Mouse (Mus musculus) megakaryocyte progenitor cell, adult 5-6 weeks (primary cell): Measurements from ENCODE around the gene Tep1. TPM values are rescaled to one million over a fixed set of nuclear protein-coding genes. Genes with fewer than 3 reads are reported as not detected.

ENCODE experiments used
- ATAC-seq: replicated peaks from 2 replicates; pipeline ENCODE4 v1.8.0; 2016; ENCODE audit warnings: mild to moderate bottlenecking, moderate TSS enrichment, inconsistent platforms; ENCODE audit not compliant: poor library complexity
- total RNA-seq, 2 experiments: library from RNA; stranded (forward) in 1 of 2; stranded (reverse) in 1 of 2; fragments of 157-497, 149-512 nt in 1 of 2; fragments of 200-1000 nt in 1 of 2; gene quantifications; 2 replicates each; pipeline versions ENCODE4 v1.2.3 to v1.2.4; 2015 to 2017

Gene Tep1
- total RNA-seq (2015) (32.3 and 37.7 TPM in 2 replicates), total RNA-seq (2017) (8.4 and 21.0 TPM in 2 replicates)

DNA sequence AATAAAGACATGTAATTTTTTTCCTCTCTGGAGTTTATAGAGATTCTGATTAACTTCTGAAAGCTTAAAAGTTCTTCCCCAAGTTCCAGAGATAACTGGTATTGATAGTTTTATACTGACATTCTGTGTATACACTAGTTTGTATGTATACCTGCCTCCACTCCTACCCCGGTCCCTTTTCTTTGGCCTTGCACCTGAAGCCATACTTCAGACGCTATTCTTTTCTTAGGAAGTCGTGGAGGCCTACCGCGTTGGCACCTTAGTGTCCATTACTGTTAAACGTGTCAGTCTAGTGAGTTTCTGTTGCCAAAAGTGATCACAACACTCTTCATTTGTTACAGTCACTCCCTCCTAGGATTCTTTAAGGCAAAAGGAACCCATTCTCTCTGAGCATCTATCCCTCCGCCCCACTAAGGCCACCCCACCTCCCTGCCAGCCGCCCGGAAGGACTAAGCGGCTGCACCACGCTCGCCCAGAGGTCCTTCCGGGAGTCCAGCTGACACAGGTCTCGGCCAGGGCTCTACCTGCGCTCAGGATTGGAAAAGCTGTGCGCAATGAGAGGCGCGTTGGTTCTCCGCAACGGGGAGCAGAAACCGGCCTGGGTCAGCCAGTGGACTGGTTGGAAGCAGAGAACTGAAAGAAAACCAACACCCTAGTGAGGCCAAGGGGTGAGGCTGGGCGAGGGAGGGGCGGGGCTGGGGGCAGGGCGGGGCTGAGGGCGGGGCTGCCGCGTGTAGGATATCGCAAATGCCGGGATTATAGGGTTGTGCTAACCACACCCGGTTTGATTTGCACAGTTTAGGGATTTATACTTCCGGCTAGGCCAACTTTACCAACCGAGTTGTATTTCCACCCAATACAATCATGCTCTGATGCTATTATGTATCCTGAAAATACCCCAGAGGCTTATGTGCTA, at the start of gene Tep1:
Tep1 (minus strand) TSS at position 672 of the 916 bp plus-strand sequence.
- ATAC-seq = peak; percentile 96

DNA sequence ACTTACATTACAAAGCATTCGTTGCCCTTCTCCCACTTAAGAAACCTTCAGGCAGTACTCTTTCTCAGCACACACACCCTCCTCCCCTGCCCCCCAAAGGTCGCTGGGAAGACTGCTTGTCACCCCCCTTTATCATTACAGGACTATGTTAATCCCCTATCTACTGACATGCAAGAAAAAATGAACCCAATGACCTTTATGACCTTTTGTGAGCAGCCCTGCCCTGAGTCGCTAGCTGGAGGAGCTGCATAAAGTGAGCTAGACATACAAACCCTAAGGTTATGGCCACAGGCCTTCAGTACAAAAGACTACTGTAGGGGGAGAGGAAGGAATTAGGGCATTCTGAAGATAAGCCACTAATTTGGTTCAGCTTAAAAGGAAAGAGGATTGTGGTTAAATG, 41.0 kb upstream of the Tep1 start:
- ATAC-seq = no peak

DNA sequence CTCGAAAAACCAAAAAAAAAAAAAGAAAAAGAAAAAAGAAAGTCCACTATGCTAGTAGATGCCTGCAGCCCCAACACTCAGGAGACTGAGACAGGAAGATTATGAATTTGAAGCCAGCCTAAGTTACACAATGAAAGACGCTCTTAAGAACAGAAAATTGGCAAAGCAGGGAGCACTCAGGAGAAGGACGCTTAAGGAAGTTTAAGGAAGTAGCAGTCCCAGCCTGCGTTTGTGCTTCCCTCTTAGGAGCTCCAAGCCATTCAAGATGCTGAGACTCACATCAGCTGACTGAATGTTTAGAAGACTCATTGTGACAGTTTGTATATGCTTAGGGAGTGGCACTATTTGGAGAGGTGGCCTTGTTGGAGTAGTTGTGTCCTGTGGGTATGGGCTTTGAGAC, 37.8 kb upstream of the Tep1 start:
- ATAC-seq = no peak

DNA sequence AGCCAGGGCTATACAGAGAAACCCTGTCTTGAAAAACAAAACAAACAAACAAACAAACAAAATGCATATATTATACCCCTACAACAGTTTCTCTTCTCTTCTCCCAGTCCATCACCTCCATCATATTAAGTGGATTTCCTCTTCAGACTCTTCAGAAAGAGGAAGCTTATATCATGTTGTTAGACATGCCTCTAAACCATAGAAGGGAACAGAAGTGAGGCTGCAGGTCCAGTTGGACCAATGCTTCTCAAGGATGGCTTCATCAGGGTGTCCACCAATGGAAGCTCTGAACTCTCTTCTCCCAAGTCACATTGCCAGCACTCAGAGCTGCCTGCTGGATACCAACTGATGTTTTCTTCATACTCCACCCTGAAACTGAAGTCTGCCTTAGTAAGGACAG, 35.0 kb upstream of the Tep1 start:
- ATAC-seq = peak; percentile 59

DNA sequence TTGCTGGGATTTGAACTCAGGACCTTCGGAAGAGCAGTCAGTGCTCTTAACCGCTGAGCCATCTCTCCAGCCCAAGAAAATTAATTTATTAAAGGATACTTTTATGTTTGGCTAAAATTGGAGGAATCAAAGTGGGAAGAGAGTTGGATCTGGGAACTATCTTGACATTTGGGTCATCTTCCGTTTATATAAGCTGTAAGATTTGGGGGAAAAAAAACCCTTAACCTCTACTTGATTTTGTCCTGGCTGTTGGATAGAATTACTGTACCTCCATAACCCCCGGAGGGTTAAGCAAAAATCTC, 34.4 kb upstream of the Tep1 start:
- ATAC-seq = no peak

DNA sequence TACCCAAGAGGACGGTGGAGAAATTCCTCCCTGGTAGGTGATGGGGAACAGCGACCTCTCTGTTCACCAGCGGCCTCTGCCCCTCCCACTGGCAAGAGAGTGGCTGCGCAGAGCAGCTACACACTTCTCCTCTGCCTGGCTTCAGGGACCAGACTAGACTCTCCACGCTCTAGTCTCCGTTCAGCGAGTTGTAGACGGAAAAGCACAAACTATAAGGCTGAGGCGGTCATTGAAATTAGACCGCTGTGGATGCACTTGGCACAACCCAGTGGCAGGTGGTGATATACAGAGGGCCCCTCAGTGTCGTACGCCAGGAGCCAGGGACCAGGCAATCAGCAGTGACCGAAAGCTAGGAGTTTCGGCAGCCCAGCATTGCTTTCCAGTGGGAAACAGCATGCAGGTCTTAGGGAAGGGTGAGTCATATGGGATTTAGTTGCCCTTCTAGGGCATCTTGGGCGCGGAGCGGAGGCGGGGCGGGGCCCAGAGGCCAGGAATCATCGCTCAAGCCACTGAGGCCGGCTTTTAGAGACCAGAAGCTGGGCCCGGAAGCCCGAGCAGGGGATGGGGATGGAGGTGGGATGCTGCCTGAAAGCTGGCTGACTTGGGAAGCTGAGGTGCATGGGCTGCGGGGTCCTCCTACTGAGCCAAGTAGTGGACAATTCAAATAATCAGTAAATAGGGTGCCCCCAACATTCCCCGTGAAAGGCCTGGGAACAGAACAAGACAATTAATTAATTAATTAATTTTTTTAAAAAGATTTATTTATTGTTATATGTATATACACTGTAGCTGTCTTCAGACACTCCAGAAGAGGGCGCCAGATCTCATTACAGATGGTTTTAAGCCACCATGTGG, 33.8 kb upstream of the Tep1 start:
- ATAC-seq = peak; percentile 98

DNA sequence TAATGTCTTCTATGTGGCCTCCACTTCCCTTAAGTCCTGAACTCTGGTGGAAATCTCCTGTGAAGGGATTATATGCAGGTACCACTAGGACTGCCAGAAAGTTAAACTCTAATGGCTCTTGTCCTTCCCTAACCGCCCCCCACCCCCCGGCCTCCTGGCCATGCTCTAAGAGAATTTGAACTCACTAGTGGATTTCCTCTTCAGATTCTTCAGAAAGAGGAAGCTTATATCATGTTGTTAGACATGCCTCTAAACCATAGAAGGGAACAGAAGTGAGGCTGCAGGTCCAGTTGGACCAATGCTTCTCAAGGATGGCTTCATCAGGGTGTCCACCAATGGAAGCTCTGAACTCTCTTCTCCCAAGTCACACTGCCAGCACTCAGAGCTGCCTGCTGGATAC, 27.6 kb upstream of the Tep1 start:
- ATAC-seq = peak; percentile 27

DNA sequence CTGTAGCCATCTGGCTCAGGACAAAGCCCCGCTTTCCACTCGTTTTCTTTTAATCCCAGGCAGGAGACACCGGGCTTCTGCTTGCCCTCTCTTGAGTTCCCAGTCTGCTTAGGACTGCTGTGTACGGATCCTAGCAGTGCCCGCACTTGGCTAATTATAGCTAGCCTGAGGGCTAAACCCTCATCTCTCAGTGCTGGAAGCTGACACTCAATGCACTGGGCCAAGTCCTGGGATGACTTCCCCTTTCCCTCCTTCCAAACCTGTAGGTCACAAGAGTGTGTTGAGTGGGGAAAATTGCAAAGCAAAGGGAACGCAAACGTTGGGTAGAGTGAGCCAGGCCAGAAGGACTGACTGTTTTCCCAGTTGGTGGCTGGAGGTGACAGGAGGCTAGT, 27.0 kb upstream of the Tep1 start, which contains the start of gene Klhl33:
Klhl33 (minus strand) TSS at position 134 of the 392 bp plus-strand sequence.
- peak; percentile 24; the same call in 1 of the 2 replicates for ATAC-seq

DNA sequence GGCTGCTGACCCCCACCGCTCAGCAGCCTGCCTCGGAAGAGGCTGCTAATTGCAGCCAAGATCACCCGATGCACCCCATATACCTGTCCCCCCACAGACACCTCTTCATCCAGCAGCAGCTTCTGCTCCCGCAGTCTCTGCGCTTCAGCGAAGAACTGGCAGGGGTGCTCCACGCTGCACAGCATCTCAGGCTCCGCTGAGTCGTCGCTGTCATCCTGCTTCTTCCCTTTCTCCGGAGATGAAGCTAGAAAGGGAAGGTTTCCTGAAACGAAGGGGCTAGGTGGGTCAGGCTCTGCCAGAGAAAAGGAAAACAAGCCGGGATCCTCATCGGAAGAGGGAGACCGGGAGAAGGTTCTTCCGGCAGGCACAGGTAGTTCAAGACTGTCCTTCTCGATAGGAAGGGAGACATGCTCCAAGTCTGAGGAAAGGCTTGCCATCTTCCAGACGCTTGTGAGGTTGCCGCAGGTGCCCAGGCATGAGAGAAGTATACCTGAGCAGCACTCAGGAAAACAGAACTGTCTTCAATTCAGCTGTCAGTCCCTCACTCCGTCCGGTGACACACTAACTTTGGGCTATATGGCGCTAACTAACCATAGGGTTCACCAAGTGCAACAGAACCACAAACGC, 26.5 kb upstream of the Tep1 start:
- no peak for ATAC-seq

DNA sequence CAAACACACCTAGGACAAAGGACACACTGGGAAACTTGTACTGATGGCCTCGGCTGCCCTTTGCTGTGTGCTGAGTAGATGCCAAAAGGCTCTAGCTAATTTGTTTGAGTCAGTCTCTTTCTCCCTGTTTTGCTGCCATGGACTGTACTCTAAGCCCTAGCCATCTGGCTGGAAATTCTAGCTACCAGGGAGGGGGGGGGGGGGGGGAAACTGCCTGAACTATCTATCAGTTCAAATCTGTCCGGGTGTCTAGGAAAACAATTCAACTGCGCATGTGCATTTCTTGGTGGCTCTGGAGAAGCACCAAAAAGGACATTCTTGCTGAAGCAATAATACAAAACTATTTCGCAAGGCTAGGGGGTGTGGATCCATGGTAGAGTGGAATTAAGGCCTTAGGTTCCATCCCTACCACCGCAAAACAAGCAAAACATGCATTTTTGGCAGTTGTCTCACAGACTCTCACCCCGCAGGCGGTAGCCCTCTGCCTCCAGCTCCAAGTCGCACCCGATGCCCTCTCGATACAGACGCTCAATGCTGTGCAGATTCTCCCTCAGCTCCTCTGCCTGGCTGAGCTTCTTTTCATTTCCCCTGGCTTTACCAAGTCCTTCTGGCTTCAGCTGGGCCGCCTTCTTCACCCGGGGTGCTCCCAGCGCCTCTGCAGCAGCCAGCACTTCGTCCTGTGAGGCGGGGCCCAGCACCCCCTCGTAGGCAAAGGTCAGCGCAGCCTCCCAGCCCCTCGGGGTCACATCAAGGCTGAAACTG, 25.8 kb upstream of the Tep1 start:
- ATAC-seq = peak; percentile 58

DNA sequence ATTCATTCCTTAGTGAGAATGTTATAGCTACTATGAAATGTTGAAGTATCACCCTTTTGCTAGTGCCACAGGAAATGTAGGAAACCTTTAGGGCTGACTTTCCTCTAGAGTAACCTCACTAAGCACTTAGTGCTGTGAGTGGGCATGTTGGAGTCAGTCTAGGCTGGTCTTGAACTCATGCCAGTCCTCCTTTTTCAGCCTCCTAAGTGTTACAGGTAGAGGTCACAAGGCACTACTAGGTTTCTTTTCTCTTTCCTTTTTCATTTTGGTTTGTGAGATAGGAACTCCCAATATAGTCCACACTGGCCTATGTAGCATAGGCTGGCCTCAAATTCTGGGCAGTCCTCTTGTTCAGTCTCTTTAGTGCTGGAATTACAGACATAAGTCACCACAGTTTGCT, 25.0 kb upstream of the Tep1 start:
- no peak for ATAC-seq

DNA sequence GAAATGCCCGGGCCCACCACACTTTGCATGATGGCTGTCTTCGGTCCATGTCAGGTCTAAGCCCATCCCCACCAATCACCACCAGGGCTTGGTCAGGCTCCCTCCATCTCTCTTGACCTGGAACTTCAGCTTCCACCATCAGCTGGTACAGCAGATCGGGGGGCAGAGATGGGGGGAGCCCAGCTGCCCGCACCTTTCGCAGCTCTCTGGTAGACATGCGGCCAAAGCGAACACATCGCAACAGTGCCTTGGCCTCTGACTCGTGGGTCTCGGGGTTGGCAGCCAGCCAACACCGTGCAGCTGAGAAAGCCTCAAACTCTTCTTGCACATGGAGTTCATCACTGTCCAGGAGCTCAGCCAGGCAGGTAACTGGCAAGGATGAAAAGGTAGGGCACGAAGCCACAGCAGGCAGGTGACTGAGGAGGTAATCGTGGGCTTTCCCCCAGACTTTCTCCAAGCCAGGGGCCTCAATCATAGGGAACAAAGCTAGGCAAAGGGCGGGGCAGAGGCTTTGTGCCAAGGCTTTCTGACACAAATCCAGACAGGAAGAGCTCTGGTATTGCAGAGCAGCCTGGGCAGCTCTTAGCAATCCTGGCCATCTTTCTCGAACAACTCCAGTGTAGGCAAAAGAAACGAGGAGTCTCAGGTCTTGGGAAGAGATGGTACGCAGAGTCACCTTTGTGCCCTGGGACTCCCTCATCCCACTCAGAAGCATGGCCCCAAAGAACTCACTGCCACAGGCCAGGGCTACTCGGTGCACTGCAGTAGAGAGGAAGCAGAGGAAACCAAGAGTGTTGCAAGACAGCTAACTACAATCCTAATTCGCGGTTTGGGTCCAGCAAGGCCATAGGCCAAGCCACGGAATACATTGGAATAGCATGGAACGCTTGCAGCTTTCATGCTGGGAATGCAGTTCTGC, 22.4 kb upstream of the Tep1 start:
- peak; percentile 67 for ATAC-seq

DNA sequence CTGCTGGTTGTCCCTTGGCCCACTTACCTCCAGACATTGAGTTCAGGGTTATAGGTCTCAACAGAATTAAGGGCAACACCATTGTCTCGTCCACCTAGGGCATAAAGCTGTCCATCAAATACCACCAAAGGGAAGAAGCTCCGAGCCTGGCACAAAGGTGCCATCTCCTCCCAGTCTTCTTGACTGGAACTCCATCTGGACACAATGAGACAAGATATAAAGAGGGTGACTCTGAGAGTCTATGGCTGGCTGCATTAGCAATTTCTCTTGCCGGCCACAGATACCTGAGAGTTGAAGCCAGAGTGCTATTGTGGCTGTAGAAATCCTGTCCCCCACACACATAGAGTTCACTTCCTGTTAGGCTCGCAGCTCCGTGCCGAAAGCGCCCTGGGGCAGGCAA, 21.7 kb upstream of the Tep1 start:
- ATAC-seq = peak; percentile 21; the same call in 1 of the 2 replicates

DNA sequence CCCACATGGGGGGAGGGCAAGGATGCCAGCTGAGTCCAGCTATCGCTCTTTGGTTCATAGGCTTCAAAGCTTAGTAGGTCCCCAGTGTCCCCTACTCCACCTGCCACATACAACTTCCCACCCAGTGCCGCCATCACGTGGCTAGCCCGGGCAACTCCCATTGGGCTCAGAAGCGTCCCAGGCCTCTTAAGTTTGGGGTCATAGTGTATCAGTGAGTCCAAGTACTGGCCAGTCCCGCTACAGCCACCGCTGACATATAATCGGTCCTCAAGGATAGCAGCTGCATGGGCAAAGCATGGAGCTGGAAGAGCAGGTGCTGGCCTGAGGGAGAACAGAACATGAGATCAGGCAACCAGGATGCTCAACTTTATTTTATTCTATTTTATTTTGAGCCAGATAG, 21.3 kb upstream of the Tep1 start:
- ATAC-seq = no peak

DNA sequence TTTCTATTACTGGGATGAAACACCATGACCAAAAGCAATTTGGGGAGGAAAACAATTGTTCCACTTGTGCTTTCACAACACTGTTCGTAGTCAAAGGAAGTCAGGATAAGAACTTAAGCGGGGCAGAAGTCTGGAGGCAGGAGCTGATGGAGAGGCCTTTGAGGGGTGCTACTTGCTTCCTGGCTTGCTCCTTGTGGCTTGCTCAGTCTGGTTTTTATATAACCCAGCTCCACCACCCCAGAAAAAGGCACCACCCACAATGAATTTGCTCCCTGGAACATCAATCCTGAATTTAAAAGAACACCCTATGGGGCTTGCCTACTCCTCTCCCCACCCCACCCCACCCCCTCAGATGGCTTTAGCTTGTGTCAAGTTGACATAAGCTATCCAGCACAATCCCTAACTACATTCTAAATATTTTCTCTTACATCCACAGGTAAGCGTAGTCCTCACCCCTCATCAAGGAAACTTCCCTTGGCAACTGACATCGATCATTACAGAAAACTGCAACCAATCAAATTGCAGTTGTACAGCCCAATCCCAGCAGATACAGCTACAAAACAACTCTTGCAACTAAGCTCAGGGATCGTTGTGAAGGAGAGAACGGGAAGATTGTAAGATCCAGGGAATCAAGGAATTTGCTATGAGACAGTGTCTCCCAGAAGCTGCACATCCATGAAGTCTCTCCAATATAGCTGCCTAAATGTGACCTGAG, 6.0 kb upstream of the Tep1 start:
- ATAC-seq = no peak

DNA sequence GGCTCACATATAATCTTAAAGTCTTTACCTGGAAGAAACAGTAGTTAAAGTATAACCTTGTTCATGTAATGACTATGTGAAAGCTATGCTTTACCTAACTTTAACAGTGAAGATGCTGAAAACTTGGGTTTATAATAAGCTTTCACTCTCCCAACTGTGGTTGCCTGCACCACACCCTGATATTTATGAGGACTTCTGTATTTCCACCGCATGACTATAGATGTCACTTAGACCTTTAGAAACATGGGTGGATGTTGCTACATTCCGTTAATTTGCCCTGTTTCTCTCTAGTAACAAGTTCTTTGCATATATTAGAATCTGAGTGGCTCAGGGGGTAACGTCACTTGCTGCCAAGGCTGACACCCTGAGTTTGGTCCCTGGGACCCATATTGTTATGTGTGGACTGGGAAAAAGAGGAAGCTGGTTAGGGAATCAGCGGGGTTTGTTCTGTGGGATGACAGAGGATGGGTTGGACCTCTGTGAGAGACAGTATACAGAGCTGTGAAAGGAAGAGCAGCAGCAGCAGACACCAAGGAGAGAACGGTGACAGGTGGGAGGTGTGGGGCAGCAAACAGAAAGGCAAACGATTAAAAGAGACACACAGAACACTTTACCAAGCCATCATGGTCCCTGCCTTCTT, 5.4 kb upstream of the Tep1 start:
- peak; percentile 52 for ATAC-seq

DNA sequence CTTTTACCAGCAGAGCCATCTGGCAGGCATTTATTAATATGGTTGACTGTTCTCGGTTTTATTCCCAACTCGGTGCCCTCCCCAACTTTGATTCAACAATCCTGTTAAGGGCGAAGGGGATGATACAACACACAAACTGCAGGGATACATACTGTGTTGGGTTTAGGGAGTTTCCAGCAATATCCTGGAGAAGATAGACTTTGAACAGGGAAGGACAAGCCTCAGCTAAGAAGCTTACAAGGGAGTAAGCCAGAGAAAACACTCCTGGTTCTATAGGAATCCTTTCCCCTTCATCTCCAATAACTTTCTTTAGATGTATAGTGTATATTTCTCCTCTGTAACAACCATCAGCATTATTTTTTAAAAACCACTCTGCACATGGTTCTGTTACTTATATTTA, 4.8 kb upstream of the Tep1 start:
- no peak for ATAC-seq

DNA sequence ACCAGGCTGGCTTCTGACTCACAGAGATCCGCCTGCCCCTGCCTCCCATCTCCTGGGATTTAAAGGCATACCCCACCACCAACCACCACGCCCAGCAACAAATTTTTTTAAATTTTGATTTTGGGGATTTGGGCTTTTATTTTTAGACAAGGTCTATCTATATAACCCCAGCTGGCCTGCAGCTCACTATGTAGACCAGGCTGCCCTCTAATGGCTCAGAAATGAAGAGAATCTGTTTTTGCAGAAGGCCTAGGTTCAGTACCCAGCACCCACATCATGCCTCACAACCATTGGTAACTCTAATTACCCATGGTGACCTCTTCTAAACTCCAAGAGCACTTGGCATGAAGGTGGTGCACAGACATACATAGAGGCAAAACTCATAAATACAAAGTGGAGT, 924 bp upstream of the Tep1 start:
- ATAC-seq = no peak

DNA sequence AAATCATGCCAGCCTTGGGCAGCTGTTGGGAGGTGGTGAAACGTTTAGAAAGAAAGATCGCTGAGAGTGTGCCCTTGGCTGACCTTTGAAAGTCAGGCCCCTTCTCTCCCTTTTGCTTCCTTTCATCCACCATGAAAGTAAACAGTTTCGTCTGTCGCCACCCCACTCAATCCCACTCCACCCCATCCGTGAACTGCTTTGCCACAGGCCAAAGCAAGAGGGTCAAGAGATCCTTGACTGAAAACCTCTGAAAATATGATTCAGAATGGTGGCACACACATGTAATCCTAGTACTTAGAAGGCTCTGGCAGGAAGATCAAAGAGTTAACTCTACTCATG, 414 bp upstream of the Tep1 start:
- ATAC-seq = no peak; the same call in 1 of the 2 replicates
